Mouse (Mus musculus) midbrain, postnatal 0 days (tissue): ENCODE measurements around the gene Phf21b. TPM values are rescaled to one million over a fixed set of nuclear protein-coding genes. Genes with fewer than 3 reads are reported as not detected.

Source experiments
- ATAC-seq: fragments of 200-750 bp; cut with Nextera tagmentation; 2 replicates; pipeline ENCODE4 v1.8.0; 2017; ENCODE audit warnings: moderate number of reproducible peaks, mild to moderate bottlenecking, moderate TSS enrichment, moderate library complexity; ENCODE audit not compliant: low FRiP score
- DNase-seq: peaks from one replicate; pipeline ENCODE4 v3.0.0-alpha.2; 2015; ENCODE audit warnings: low spot score
- H3K27ac ChIP-seq: fragments of 300-500 bp; sonication (generic); 2 replicates; pipeline ENCODE4 v1.5.1; 2014; ENCODE audit warnings: low read depth, mild to moderate bottlenecking, low read length, mixed read lengths
- H3K27me3 ChIP-seq: fragments of 300-500 bp; sonication (generic); 2 replicates; pipeline ENCODE4 v1.6.1; 2014; ENCODE audit warnings: low read length, control low read depth, mixed read lengths; ENCODE audit not compliant: insufficient read depth
- H3K36me3 ChIP-seq: fragments of 300-500 bp; sonication (generic); 2 replicates; pipeline ENCODE4 v1.6.1; 2014; ENCODE audit warnings: low read length, control low read depth, mixed read lengths; ENCODE audit not compliant: insufficient read depth
- H3K4me1 ChIP-seq: fragments of 300-500 bp; sonication (generic); 2 replicates; pipeline ENCODE4 v1.6.1; 2014; ENCODE audit warnings: mild to moderate bottlenecking, control low read depth, antibody characterized with exemption, low read length, mixed read lengths; ENCODE audit not compliant: insufficient read depth
- H3K4me2 ChIP-seq: fragments of 300-500 bp; sonication (generic); 2 replicates; pipeline ENCODE4 v1.6.1; 2014; ENCODE audit warnings: low read depth, mild to moderate bottlenecking, low read length, mixed read lengths; ENCODE audit not compliant: poor library complexity, severe bottlenecking
- H3K4me3 ChIP-seq: fragments of 300-500 bp; sonication (generic); 2 replicates; pipeline ENCODE4 v1.5.1; 2014; ENCODE audit warnings: low read depth, mild to moderate bottlenecking, low read length, moderate library complexity
- H3K9ac ChIP-seq: fragments of 300-500 bp; sonication (generic); replicated peaks from 2 replicates; pipeline ENCODE4 v1.6.1; 2014; ENCODE audit warnings: mild to moderate bottlenecking, low read length, moderate library complexity, mixed read lengths; ENCODE audit not compliant: poor library complexity, severe bottlenecking
- H3K9me3 ChIP-seq: fragments of 300-500 bp; sonication (generic); 2 replicates; pipeline ENCODE4 v1.6.1; 2016; ENCODE audit warnings: low read length, control low read depth
- CTCF ChIP-seq: IDR thresholded peaks from 2 replicates; pipeline ENCODE4 v1.5.1; 2016; ENCODE audit warnings: antibody characterized with exemption, mild to moderate bottlenecking
- WGBS: fragments of 180-500 bp; shearing (Covaris S2); extraction: QIAGEN DNeasy Blood & Tissue Kit; methylation state at CpG from one replicate; pipeline ENCODE4 v1.1.7; 2014; 5-methylcytosine and 5-hydroxymethylcytosine counted together
- polyA plus RNA-seq: library from polyadenylated mRNA; unstranded; fragments of >200 nt; fragmentation: Nextera tagmentation; extraction: Ambion mirVana; gene quantifications from 2 replicates; pipeline ENCODE4 v1.2.1, GENCODE M21; 2015
- total RNA-seq: library from RNA; depleted of rRNA; stranded (reverse); fragments of >200 nt; gene quantifications from 2 replicates; pipeline ENCODE4 v1.2.3, GENCODE M21; 2014

Gene Phf21b
- total and polyA plus RNA-seq, 2 experiments from 2014 or later: 1.1 to 11.7 TPM

DNA sequence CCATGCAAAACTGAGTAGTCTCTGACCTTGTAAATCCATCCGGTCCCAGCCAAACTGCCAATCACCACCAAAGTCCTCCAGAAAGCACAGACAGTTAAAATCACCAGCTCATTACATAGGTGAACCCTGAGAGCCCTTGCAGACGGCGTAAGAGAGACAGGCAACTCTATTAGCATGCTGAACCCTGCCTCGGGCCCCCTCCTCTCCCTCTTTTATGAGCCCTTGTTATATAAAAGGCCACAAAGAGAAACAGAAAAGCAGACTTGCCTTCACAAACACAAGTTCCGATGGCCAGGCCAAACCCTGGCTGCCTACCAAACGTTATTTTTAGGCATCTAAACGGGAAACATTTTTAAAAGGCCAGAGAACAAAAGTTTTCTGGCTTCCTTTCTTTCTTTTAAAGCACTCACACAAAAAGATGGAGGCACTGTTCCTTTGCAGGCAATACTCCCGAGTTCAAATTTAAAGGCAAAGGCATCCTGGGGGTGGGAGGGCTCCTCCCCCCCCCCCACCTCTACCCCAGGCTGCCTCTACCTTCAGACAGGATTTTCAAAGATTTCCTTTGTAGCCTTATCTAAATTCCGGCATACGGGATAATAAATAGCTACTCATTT is 3.3 kb downstream of the Phf21b start:
- no peak for TF ChIP-seq CTCF
- ATAC-seq (no peak), DNase-seq (peak; percentile 54)
- peak overlapping the region; percentile 62 for H3K4me3 ChIP-seq
- 8% methylated on average over 10 of the region's 10 CpGs for WGBS
- H3K9me3 ChIP-seq: no peaks in the 10 kb centered on the region
- H3K36me3 ChIP-seq: no peaks in the 10 kb centered on the region
- no peak overlapping the region; the same call in 1 of the 2 replicates for H3K9ac ChIP-seq
- H3K27ac ChIP-seq: peak overlapping the region; percentile 80; the same call in 1 of the 2 replicates
- peak overlapping the region; percentile 98 for H3K4me2 ChIP-seq
- no peaks in the 10 kb centered on the region for H3K27me3 ChIP-seq
- no peaks in the 10 kb centered on the region; the same call in 1 of the 2 replicates for H3K4me1 ChIP-seq

DNA sequence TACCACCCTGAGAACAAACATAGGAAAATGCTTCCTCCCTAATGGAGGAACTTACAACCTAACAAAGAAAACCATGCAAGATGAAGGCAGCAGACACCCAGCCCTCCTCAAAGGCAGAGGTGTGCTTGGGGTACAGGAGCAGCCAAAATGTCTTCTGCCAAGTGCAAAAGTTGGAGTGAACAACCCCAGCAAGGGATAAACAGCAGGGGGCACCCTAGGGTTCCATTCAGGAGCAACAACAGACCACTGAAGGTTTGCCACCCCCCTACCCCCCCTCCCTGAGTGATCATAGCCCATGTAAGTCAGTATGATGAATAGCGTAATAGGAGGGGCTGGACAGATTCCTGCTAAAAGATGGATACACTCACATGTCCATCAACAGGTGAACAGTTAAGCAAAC is 5.5 kb downstream of the Phf21b start:
- Histone ChIP-seq H3K36me3 (no peaks in the 10 kb centered on the region), H3K9me3 (no peaks in the 10 kb centered on the region), H3K9ac (no peak overlapping the region), H3K27me3 (no peaks in the 10 kb centered on the region), H3K4me1 (no peaks in the 10 kb centered on the region), H3K27ac (no peak overlapping the region), H3K4me2 (no peak overlapping the region), H3K4me3 (no peak overlapping the region)
- no peak for DNase-seq
- no peak for ATAC-seq
- TF ChIP-seq CTCF: peak; percentile 10; the same call in 1 of the 2 replicates
- 96% methylated on average over 1 of the region's 1 CpGs for WGBS

DNA sequence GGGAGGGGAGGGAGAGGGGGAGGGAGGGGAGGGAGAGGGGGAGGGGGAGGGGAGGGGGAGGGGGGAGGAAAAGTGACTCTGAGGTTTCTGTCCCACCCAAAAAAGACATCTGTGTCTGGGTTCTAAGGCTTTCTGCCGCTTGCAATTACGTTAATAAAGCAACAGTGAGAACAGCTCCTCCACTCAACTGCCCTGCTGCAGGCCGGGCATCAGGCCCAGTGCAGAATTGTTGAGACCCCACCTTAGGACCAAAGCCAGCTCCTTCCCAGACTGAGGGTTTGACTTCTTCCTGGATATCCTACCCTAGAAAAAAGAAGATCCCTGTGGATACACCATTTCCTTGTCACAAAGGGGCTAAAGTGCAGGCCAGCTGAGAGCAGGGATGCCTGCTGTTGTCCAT is 9.6 kb downstream of the Phf21b start:
- WGBS: 44% methylated on average over 3 of the region's 3 CpGs
- H3K4me3 ChIP-seq: no peak overlapping the region
- H3K36me3 ChIP-seq: no peaks in the 10 kb centered on the region
- no peak overlapping the region for H3K4me2 ChIP-seq
- no peaks in the 10 kb centered on the region for H3K9me3 ChIP-seq
- no peak overlapping the region for H3K9ac ChIP-seq
- DNase-seq: no peak
- H3K4me1 ChIP-seq: peaks cover 6% of the 10 kb centered on the region; the same call in 1 of the 2 replicates
- ATAC-seq: no peak
- no peaks in the 10 kb centered on the region for H3K27me3 ChIP-seq
- no peak for TF ChIP-seq CTCF
- no peak overlapping the region for H3K27ac ChIP-seq

DNA sequence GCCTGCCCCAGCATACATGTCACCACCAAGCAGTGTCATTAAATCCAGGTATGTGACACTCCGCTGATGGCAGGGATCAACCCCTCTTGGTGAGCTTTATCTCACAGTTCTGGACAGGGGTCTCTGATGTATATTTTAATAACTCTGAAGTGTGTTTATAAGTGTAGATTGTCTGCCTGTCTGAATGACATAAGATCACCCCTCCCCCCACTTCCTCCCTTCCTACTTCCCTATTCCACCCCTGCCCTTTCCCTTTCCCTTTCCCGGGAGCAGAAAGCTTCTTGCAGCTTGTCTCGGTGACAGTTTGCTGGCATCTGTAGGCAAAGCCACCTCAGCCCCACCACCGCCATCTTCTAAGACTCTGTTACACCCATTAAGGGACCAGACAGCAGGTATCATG is 11.0 kb downstream of the Phf21b start:
- no peaks in the 10 kb centered on the region for H3K36me3 ChIP-seq
- no peak overlapping the region for H3K9ac ChIP-seq
- no peaks in the 10 kb centered on the region for H3K27me3 ChIP-seq
- DNase-seq (no peak), ATAC-seq (no peak)
- no peaks in the 10 kb centered on the region for H3K9me3 ChIP-seq
- H3K27ac ChIP-seq: no peak overlapping the region
- peaks cover 6% of the 10 kb centered on the region; the same call in 1 of the 2 replicates for H3K4me1 ChIP-seq
- H3K4me2 ChIP-seq: no peak overlapping the region
- TF ChIP-seq CTCF: no peak
- H3K4me3 ChIP-seq: no peak overlapping the region
- 85% methylated on average over 4 of the region's 4 CpGs for WGBS

DNA sequence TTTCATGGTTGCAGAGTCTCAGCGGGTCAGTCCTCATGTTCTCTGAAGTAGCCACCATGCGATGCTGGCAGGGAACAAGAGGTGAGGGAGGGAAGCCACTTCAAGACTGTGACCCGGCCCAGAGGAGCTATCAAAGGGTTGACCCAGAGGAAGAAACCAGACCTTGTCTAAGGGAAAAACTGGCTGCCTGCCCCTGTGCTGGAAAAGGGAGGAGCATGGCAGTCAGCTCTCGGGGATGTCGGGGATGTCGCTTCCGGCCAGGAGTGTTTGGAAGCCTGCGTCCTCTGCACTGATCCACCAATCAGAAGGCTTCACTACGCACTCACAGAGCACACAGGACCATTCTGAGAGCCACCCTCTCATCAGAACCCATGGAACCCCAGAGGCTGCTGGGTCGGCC is 12.8 kb downstream of the Phf21b start:
- H3K9me3 ChIP-seq: no peaks in the 10 kb centered on the region
- peaks cover 6% of the 10 kb centered on the region; the same call in 1 of the 2 replicates for H3K4me1 ChIP-seq
- no peak overlapping the region for H3K4me2 ChIP-seq
- DNase-seq: no peak
- no peaks in the 10 kb centered on the region for H3K36me3 ChIP-seq
- no peak overlapping the region for H3K9ac ChIP-seq
- 61% methylated on average over 10 of the region's 10 CpGs for WGBS
- no peak overlapping the region for H3K27ac ChIP-seq
- ATAC-seq: no peak
- no peaks in the 10 kb centered on the region for H3K27me3 ChIP-seq
- TF ChIP-seq CTCF: no peak
- no peak overlapping the region for H3K4me3 ChIP-seq

DNA sequence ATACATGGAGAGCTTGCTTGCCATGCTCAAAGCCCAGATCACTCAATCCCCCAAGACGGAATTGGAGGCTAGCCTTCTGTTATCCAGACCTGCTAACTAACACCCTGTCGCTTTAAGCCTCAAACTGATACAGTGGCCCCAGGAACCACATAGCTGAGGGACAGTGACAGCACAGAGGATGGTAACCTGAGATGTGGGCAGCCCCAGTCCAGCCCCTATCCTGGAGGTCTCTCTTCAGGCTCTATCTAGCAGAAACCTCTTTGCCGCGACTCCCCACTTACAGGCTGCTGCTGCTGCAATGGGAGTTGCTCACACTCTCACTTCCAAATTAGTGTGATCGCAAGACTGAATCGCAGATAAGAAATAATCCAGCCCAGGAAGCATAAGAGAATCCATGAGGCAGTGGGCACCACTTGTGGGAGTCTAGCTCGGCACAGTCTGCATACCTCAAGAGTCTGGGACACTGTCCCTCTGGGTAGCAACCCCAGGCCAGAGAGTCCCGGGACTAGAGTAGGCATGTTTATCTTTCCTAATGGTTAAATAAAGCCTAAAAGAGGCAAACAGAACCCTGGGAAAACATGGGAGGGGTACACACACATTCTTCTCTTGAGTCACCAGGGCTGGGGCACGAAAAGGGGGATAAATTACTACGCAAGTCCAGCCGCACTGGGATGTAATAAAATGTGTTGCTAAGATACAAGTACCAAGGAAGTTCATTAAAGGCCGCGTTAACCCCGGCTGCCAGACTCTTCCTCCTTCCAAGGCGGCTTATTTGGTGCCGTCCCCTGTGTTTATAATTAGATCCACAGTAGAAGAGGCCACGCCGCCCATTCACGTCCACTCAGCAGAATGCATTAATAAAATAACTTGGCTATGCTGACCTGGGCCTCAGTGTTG is 13.7 kb downstream of the Phf21b start:
- WGBS: 28% methylated on average over 19 of the region's 19 CpGs
- H3K9me3 ChIP-seq: no peaks in the 10 kb centered on the region

More for the DNA sequence above, 13.7 kb downstream of the Phf21b start:
- no peaks in the 10 kb centered on the region for H3K36me3 ChIP-seq
- ATAC-seq (no peak), DNase-seq (peak; percentile 46)
- H3K4me1 ChIP-seq: peaks cover 6% of the 10 kb centered on the region; the same call in 1 of the 2 replicates
- H3K9ac ChIP-seq: no peak overlapping the region
- H3K4me2 ChIP-seq: no peak overlapping the region
- H3K27me3 ChIP-seq: no peaks in the 10 kb centered on the region
- H3K27ac ChIP-seq: no peak overlapping the region
- TF ChIP-seq CTCF: no peak
- no peak overlapping the region for H3K4me3 ChIP-seq
